ENCODE assay signal across 23 mouse cellular contexts in genomic region chr5:61613232-61613631, GRCm38 (mm10).
DNase-seq lines count a peak whose midpoint lies in the region; ATAC-seq and TF ChIP-seq lines count a peak whose summit lies in the region.
"Had no signal": no experiment of that assay in that cellular context is flagged by ENCODE, and none has a peak within 500 bp of the region (broad histone marks: within the 10 kb centered on the region; RNA-seq: fewer than 3 reads in every experiment).

No protein-coding gene starts in this region.

- no peaks in the 10 kb centered on the region for H3K9me3 ChIP-seq in heart, embryonic 11.5 days (replicated peaks; ENCODE audit: control insufficient read depth, low read length)
- H3K9me3 ChIP-seq in heart, embryonic 10.5 days: no peaks in the 10 kb centered on the region
- peaks cover 5% of the 10 kb centered on the region; the same call in 1 of the 2 replicates for H3K9me3 ChIP-seq in heart, embryonic 12.5 days (replicated peaks)
- no peaks in the 10 kb centered on the region for H3K9me3 ChIP-seq in intestine, postnatal 0 days (ENCODE audit: control insufficient read depth)

- DNase-seq in gastrocnemius, adult 2 months: peak; percentile 13
- DNase-seq in gastrocnemius, postnatal 36 days: no peak
- peak; percentile 85 for DNase-seq in heart, adult 11 months
- peak; percentile 58 for DNase-seq in heart, embryonic 10.5 days (ENCODE audit: low spot score)
- peak; percentile 1 for DNase-seq in A20 (ENCODE audit: low read depth, low spot score)
- DNase-seq: adrenal gland, adult 2 months; adrenal gland, adult 8-10 months; adrenal gland, postnatal 10 days; adrenal gland, postnatal 14 days; adrenal gland, postnatal 25 days; adrenal gland, postnatal 36 days; B cell, adult 2 months; cerebellum, adult 11 months; cerebellum, adult 11-12 months; cerebellum, adult 18-20 months had no signal

- intact Hi-C loops in gastrocnemius, adult 2 months (cut with DNase I): no loop called here
- intact Hi-C loops in gastrocnemius, postnatal 36 days (cut with DNase I): no loop called here

- ATAC-seq in heart, embryonic 11.5 days (replicated peaks; ENCODE audit: insufficient number of reproducible peaks, low FRiP score, low TSS enrichment): no peak
- no peak for ATAC-seq in heart, embryonic 12.5 days (ENCODE audit: insufficient number of reproducible peaks, low FRiP score)
- no peak for ATAC-seq in intestine, postnatal 0 days
- ATAC-seq: activated CD4-positive, CD25-positive, alpha-beta regulatory T cell, adult 4 months; CD4-positive, CD25-positive, alpha-beta regulatory T cell, adult 4 months; Patski had no signal

- no peak overlapping the region for H3K4me2 ChIP-seq in heart, embryonic 11.5 days
- H3K4me2 ChIP-seq in heart, embryonic 12.5 days: no peak overlapping the region
- no peak overlapping the region for H3K4me2 ChIP-seq in intestine, postnatal 0 days (replicated peaks; ENCODE audit: low read depth)

- H3K27ac ChIP-seq in gastrocnemius, adult 2 months: no peak overlapping the region
- H3K27ac ChIP-seq in heart, embryonic 11.5 days (ENCODE audit: low read depth, low read length): no peak overlapping the region
- no peak overlapping the region for H3K27ac ChIP-seq in heart, embryonic 10.5 days
- H3K27ac ChIP-seq in heart, embryonic 12.5 days (ENCODE audit: poor library complexity, severe bottlenecking): no peak overlapping the region
- H3K27ac ChIP-seq in intestine, postnatal 0 days (ENCODE audit: low read depth, low read length): no peak overlapping the region

- no peak overlapping the region for H3K9ac ChIP-seq in heart, embryonic 11.5 days (ENCODE audit: low read depth, low read length)
- no peak overlapping the region for H3K9ac ChIP-seq in heart, embryonic 12.5 days
- H3K9ac ChIP-seq in intestine, postnatal 0 days (ENCODE audit: low read depth, low read length): no peak overlapping the region

- no peak overlapping the region for H3K4me3 ChIP-seq in gastrocnemius, adult 2 months
- no peak overlapping the region for H3K4me3 ChIP-seq in heart, embryonic 11.5 days (ENCODE audit: low read depth, low read length)
- no peak overlapping the region for H3K4me3 ChIP-seq in heart, embryonic 10.5 days
- H3K4me3 ChIP-seq in heart, embryonic 12.5 days: no peak overlapping the region
- H3K4me3 ChIP-seq in intestine, postnatal 0 days (ENCODE audit: low read depth, low read length): no peak overlapping the region

- no peaks in the 10 kb centered on the region for H3K27me3 ChIP-seq in heart, embryonic 11.5 days (ENCODE audit: control insufficient read depth, insufficient read depth, low read length)
- no peaks in the 10 kb centered on the region for H3K27me3 ChIP-seq in heart, embryonic 10.5 days (ENCODE audit: insufficient read depth, poor library complexity, severe bottlenecking)
- H3K27me3 ChIP-seq in heart, embryonic 12.5 days (replicated peaks): no peaks in the 10 kb centered on the region
- H3K27me3 ChIP-seq in intestine, postnatal 0 days (replicated peaks; ENCODE audit: control insufficient read depth, insufficient read depth, low read length): no peaks in the 10 kb centered on the region
- H3K27me3 ChIP-seq: CH12.LX, Patski had no signal

- H3K36me3 ChIP-seq in heart, embryonic 11.5 days (ENCODE audit: control insufficient read depth, insufficient read depth, low read length): no peaks in the 10 kb centered on the region
- H3K36me3 ChIP-seq in heart, embryonic 10.5 days: no peaks in the 10 kb centered on the region
- no peaks in the 10 kb centered on the region for H3K36me3 ChIP-seq in heart, embryonic 12.5 days
- H3K36me3 ChIP-seq in intestine, postnatal 0 days (ENCODE audit: control insufficient read depth, insufficient read depth): no peaks in the 10 kb centered on the region
- H3K36me3 ChIP-seq: G1E had no signal

- TF ChIP-seq CTCF in gastrocnemius, adult 2 months (IDR thresholded peaks at IDR 0.05): no peak
- TF ChIP-seq CTCF in intestine, postnatal 0 days (IDR thresholded peaks at IDR 0.05; ENCODE audit: low read depth): no peak

- 83% methylated on average over 3 of the region's 3 CpGs for WGBS in heart, embryonic 11.5 days (ENCODE audit: insufficient replicate concordance)
- 81% methylated on average over 3 of the region's 3 CpGs for WGBS in heart, embryonic 10.5 days
- 84% methylated on average over 3 of the region's 3 CpGs for WGBS in heart, embryonic 12.5 days
- WGBS in intestine, postnatal 0 days: 86% methylated on average over 3 of the region's 3 CpGs

- no peaks in the 10 kb centered on the region for H3K4me1 ChIP-seq in heart, embryonic 11.5 days (ENCODE audit: control insufficient read depth, insufficient read depth, low read length)
- no peaks in the 10 kb centered on the region for H3K4me1 ChIP-seq in heart, embryonic 10.5 days
- no peaks in the 10 kb centered on the region for H3K4me1 ChIP-seq in heart, embryonic 12.5 days (replicated peaks)
- no peaks in the 10 kb centered on the region for H3K4me1 ChIP-seq in intestine, postnatal 0 days (replicated peaks; ENCODE audit: control insufficient read depth, insufficient read depth, low read length)

Comparison
In these comparisons a context has a peak if more than half of its experiments do, and no peak if none do; other contexts are left out.
1. DNase-seq: peak in gastrocnemius, adult 2 months (single experiment), heart, adult 11 months (single experiment), heart, embryonic 10.5 days (single experiment) and A20 (single experiment); none in gastrocnemius, postnatal 36 days (0 of 2).